Comparison of ENCODE assay signal across 25 mouse cellular contexts in genomic region chr12:82196213-82196612, GRCm38 (mm10). TPM values are rescaled to one million over a fixed set of nuclear protein-coding genes. Genes with fewer than 3 reads are reported as not detected.
DNase-seq lines count a peak whose midpoint lies in the region; ATAC-seq and TF ChIP-seq lines count a peak whose summit lies in the region.
"Had no signal": no experiment of that assay in that cellular context is flagged by ENCODE, and none has a peak within 500 bp of the region (broad histone marks: within the 10 kb centered on the region; RNA-seq: fewer than 3 reads in every experiment).

No protein-coding gene starts in this region.

- H3K4me3 ChIP-seq in MEL (ENCODE audit: control insufficient read depth in 1 of 2, insufficient read depth in 1 of 2, low read depth in 2 of 2, low read length in 2 of 2) = no peak overlapping the region
- no peak overlapping the region for H3K4me3 ChIP-seq in brown adipose tissue, adult 24 weeks (ENCODE audit: insufficient read depth, low read depth, low read length)
- H3K4me3 ChIP-seq in liver, embryonic 12.5 days = no peak overlapping the region
- H3K4me3 ChIP-seq: heart, embryonic 13.5 days; hindbrain, embryonic 15.5 days; left cerebral cortex, adult 2 months; limb, embryonic 12.5 days; liver, embryonic 15.5 days; neural tube, embryonic 15.5 days had no signal

- peak; percentile 81 to 82 for TF ChIP-seq EP300 in MEL (IDR thresholded peaks at IDR 0.05; ENCODE audit: low read depth in 1 of 2, low read length in 2 of 2)

- 59% methylated on average over 2 of the region's 2 CpGs for WGBS in liver, embryonic 12.5 days (ENCODE audit: insufficient replicate concordance)

- peak; percentile 76 for DNase-seq in MEL (ENCODE audit: low read depth, low spot score)
- DNase-seq in embryo, embryonic 10 days (ENCODE audit: low spot score) = no peak
- DNase-seq in embryo, embryonic 10.5 days (ENCODE audit: low spot score) = no peak
- no peak for DNase-seq in retina, embryonic 14.5 days (ENCODE audit: low spot score)
- DNase-seq: B cell, adult 2 months; cerebellum, adult 11-12 months; cerebellum, adult 9-11 months; gastrocnemius, postnatal 10 days; heart, postnatal 10 days; kidney, adult 11 months; kidney, postnatal 14 days; midbrain, embryonic 14.5 days; right cerebral cortex, postnatal 25 days; spleen, adult 18-20 months; thymus, postnatal 25 days had no signal

- peaks cover 2 to 13% of the 10 kb centered on the region in 2 experiments; a peak in 3 of 4 replicates for H3K36me3 ChIP-seq in MEL (ENCODE audit: control insufficient read depth in 1 of 2, insufficient read depth in 2 of 2, low read length in 2 of 2)
- H3K36me3 ChIP-seq in liver, embryonic 12.5 days = peaks cover 5% of the 10 kb centered on the region; the same call in 1 of the 2 replicates
- H3K36me3 ChIP-seq: heart, embryonic 13.5 days; hindbrain, embryonic 15.5 days; limb, embryonic 12.5 days; liver, embryonic 15.5 days; neural tube, embryonic 15.5 days had no signal

- H3K9ac ChIP-seq in MEL (ENCODE audit: control insufficient read depth, low read depth, low read length, poor library complexity, severe bottlenecking) = no peak overlapping the region
- no peak overlapping the region for H3K9ac ChIP-seq in liver, embryonic 12.5 days
- H3K9ac ChIP-seq: heart, embryonic 13.5 days; hindbrain, embryonic 15.5 days; limb, embryonic 12.5 days; liver, embryonic 15.5 days; neural tube, embryonic 15.5 days had no signal

- peaks cover 2% of the 10 kb centered on the region; the same call in 1 of the 2 replicates for H3K79me2 ChIP-seq in MEL (ENCODE audit: control insufficient read depth, insufficient read depth, low read length, poor library complexity)

- TF ChIP-seq RAD21 in MEL (IDR thresholded peaks at IDR 0.05; ENCODE audit: low read depth, low read length) = no peak

- no peaks in the 10 kb centered on the region for H3K27me3 ChIP-seq in MEL (ENCODE audit: control insufficient read depth in 1 of 2, insufficient read depth in 2 of 2, low read length in 2 of 2)
- H3K27me3 ChIP-seq in liver, embryonic 12.5 days (replicated peaks) = no peaks in the 10 kb centered on the region
- H3K27me3 ChIP-seq: heart, embryonic 13.5 days; hindbrain, embryonic 15.5 days; limb, embryonic 12.5 days; liver, embryonic 15.5 days; neural tube, embryonic 15.5 days had no signal

- TF ChIP-seq CTCF in MEL (IDR thresholded peaks at IDR 0.05 in 2 of 3, conservative IDR thresholded peaks at IDR 0.05 in 1 of 3; ENCODE audit: control insufficient read depth in 1 of 3, insufficient read depth in 1 of 3, low read depth in 2 of 3, low read length in 3 of 3, poor library complexity in 1 of 3, severe bottlenecking in 1 of 3) = no peak

- no peak overlapping the region for H3K27ac ChIP-seq in MEL (ENCODE audit: control insufficient read depth, low read depth, low read length)
- H3K27ac ChIP-seq in brown adipose tissue, adult 24 weeks (replicated peaks; ENCODE audit: low read depth, low read length) = peak overlapping the region; percentile 44; the same call in 1 of the 2 replicates
- no peak overlapping the region for H3K27ac ChIP-seq in liver, embryonic 12.5 days
- H3K27ac ChIP-seq: heart, embryonic 13.5 days; hindbrain, embryonic 15.5 days; left cerebral cortex, adult 2 months; limb, embryonic 12.5 days; liver, embryonic 15.5 days; neural tube, embryonic 15.5 days had no signal

- H3K4me2 ChIP-seq in liver, embryonic 12.5 days = no peak overlapping the region; the same call in 1 of the 2 replicates
- H3K4me2 ChIP-seq: heart, embryonic 13.5 days; hindbrain, embryonic 15.5 days; limb, embryonic 12.5 days; liver, embryonic 15.5 days; neural tube, embryonic 15.5 days had no signal

- no peaks in the 10 kb centered on the region for H3K9me3 ChIP-seq in MEL (replicated peaks; ENCODE audit: insufficient read depth, low read length)
- H3K9me3 ChIP-seq in liver, embryonic 12.5 days (replicated peaks) = no peaks in the 10 kb centered on the region
- H3K9me3 ChIP-seq: heart, embryonic 13.5 days; hindbrain, embryonic 15.5 days; limb, embryonic 12.5 days; liver, embryonic 15.5 days; neural tube, embryonic 15.5 days had no signal

- TF ChIP-seq POLR2A in MEL (IDR thresholded peaks at IDR 0.05; ENCODE audit: control insufficient read depth in 1 of 2, insufficient read depth in 1 of 2, low read depth in 1 of 2, low read length in 2 of 2, poor library complexity in 1 of 2) = no peak

- peak; percentile 76 for ATAC-seq in liver, embryonic 12.5 days
- peak; percentile 85 for ATAC-seq in megakaryocyte progenitor cell, adult 5-6 weeks (replicated peaks; ENCODE audit: poor library complexity)
- ATAC-seq: inflammation-experienced regulatory T-cells, adult 6 months had no signal

- H3K4me1 ChIP-seq in MEL (ENCODE audit: control insufficient read depth in 1 of 2, insufficient read depth in 2 of 2, low read length in 2 of 2) = peaks cover 5 to 7% of the 10 kb centered on the region in 2 experiments; a peak in 3 of 4 replicates
- peaks cover 25% of the 10 kb centered on the region for H3K4me1 ChIP-seq in brown adipose tissue, adult 24 weeks (ENCODE audit: control insufficient read depth, insufficient read depth, insufficient read length, low read length)
- H3K4me1 ChIP-seq in liver, embryonic 12.5 days = peaks cover 49% of the 10 kb centered on the region

TF ChIP-seq in MEL, 35 proteins besides CTCF, POLR2A, EP300 and RAD21:
- TF ChIP-seq TCF12 (IDR thresholded peaks at IDR 0.05; ENCODE audit: low read depth, low read length) (peak; percentile 92), USF1 (IDR thresholded peaks at IDR 0.05; ENCODE audit: low read depth, low read length) (no peak), CHD1 (IDR thresholded peaks at IDR 0.05; ENCODE audit: low read depth, low read length) (no peak), KAT2A (conservative IDR thresholded peaks at IDR 0.05; ENCODE audit: low read depth, low read length) (no peak), E2F4 (IDR thresholded peaks at IDR 0.05; ENCODE audit: borderline replicate concordance, low read depth, low read length) (no peak), MAX (IDR thresholded peaks at IDR 0.05; ENCODE audit: low read length) (no peak), MEF2A (IDR thresholded peaks at IDR 0.05; ENCODE audit: extremely low read depth, insufficient replicate concordance, low read depth, low read length, poor library complexity, severe bottlenecking) (no peak), POLR2AphosphoS5 (IDR thresholded peaks at IDR 0.05; ENCODE audit: borderline replicate concordance, low read depth, low read length) (no peak), MAFK (IDR thresholded peaks at IDR 0.05; ENCODE audit: borderline replicate concordance, low read depth, low read length) (no peak), ZKSCAN1 (IDR thresholded peaks at IDR 0.05; ENCODE audit: low read depth, low read length) (no peak), ETS1 (IDR thresholded peaks at IDR 0.05; ENCODE audit: low read depth, low read length) (0 out of 2 replicates have a peak, but pooled peaks have one; percentile 24), NELFE (IDR thresholded peaks at IDR 0.05; ENCODE audit: low read depth, low read length) (no peak), HCFC1 (IDR thresholded peaks at IDR 0.05; ENCODE audit: low read depth, low read length) (no peak), CHD2 (IDR thresholded peaks at IDR 0.05; ENCODE audit: low read length) (no peak), TAL1 (IDR thresholded peaks at IDR 0.05; ENCODE audit: low read length) (peak; percentile 80), ZNF384 (IDR thresholded peaks at IDR 0.05; ENCODE audit: low read depth, low read length) (no peak), SIN3A (IDR thresholded peaks at IDR 0.05; ENCODE audit: low read length) (no peak), NRF1 (IDR thresholded peaks at IDR 0.05; ENCODE audit: insufficient read depth, low read depth, low read length, poor library complexity, severe bottlenecking) (no peak), MYC (IDR thresholded peaks at IDR 0.05; ENCODE audit: low read depth, low read length) (no peak), TBP (IDR thresholded peaks at IDR 0.05; ENCODE audit: low read depth, low read length) (peak; percentile 46; the same call in 1 of the 2 replicates), ZC3H11A (IDR thresholded peaks at IDR 0.05; ENCODE audit: low read depth, low read length) (no peak), MAZ (IDR thresholded peaks at IDR 0.05; ENCODE audit: low read depth, low read length) (no peak), GABPA (IDR thresholded peaks at IDR 0.05; ENCODE audit: low read depth, low read length) (no peak), JUND (IDR thresholded peaks at IDR 0.05; ENCODE audit: low read depth, low read length) (no peak), GATA1 (IDR thresholded peaks at IDR 0.05; ENCODE audit: low read depth, low read length) (peak; percentile 79), ZMIZ1 (IDR thresholded peaks at IDR 0.05; ENCODE audit: low read depth, low read length) (no peak), BHLHE40 (IDR thresholded peaks at IDR 0.05; ENCODE audit: borderline replicate concordance, low read depth, low read length) (no peak), USF2 (IDR thresholded peaks at IDR 0.05; ENCODE audit: borderline replicate concordance in 1 of 2, insufficient read depth in 1 of 2, low read depth in 1 of 2, low read length in 2 of 2) (no peak), MXI1 (IDR thresholded peaks at IDR 0.05; ENCODE audit: low read depth, low read length) (no peak), SMC3 (IDR thresholded peaks at IDR 0.05; ENCODE audit: low read depth, low read length) (no peak), RCOR1 (IDR thresholded peaks at IDR 0.05; ENCODE audit: low read depth, low read length) (peak; percentile 77), ELF1 (IDR thresholded peaks at IDR 0.05; ENCODE audit: low read depth, low read length) (no peak), UBTF (IDR thresholded peaks at IDR 0.05; ENCODE audit: borderline replicate concordance, insufficient read depth, low read depth, low read length) (no peak), MYB (IDR thresholded peaks at IDR 0.05; ENCODE audit: low read depth, low read length) (no peak), POLR2AphosphoS2 (IDR thresholded peaks at IDR 0.05; ENCODE audit: low read length) (no peak)

RNA-seq across cellular contexts. Expression of gene Sipa1l1, which starts 27.1 kb away (rescaled TPM):
- 18.1 and 30.1 TPM in 2 replicates for total RNA-seq in MEL (2012; rRNA removed)
- polyA plus RNA-seq in MEL (2012; ENCODE audit: insufficient read depth in 1 of 2, insufficient read length in 2 of 2, low read depth in 1 of 2, low replicate concordance in 2 of 2, missing spikeins in 1 of 2) = 10 to 100 TPM; 19.3 to 42.7 TPM
- polyA plus RNA-seq in brown adipose tissue, adult 24 weeks (2012; ENCODE audit: insufficient read depth, insufficient read length, missing spikeins) = 23.9 and 29.7 TPM in 2 replicates
- 10.6 and 11.2 TPM in 2 replicates for polyA plus RNA-seq in liver, embryonic 12.5 days (2016; fragmentation: Nextera tagmentation; extraction: Ambion mirVana)
- 20.8 and 29.9 TPM in 2 replicates for total RNA-seq in megakaryocyte progenitor cell, adult 5-6 weeks (2015)
- 26.9 and 28.3 TPM in 2 replicates for total RNA-seq in megakaryocyte progenitor cell, adult 5-6 weeks (2017)
